Mouse (Mus musculus) midbrain, postnatal 0 days (tissue): ENCODE data around the gene Zfhx2. TPM values are rescaled to one million over a fixed set of nuclear protein-coding genes. Genes with fewer than 3 reads are reported as not detected.

ENCODE experiments used
- ATAC-seq: fragments of 200-750 bp; cut with Nextera tagmentation; 2 replicates; pipeline ENCODE4 v1.8.0; 2017; ENCODE audit warnings: moderate number of reproducible peaks, mild to moderate bottlenecking, moderate TSS enrichment, moderate library complexity; ENCODE audit not compliant: low FRiP score
- DNase-seq: peaks from one replicate; pipeline ENCODE4 v3.0.0-alpha.2; 2015; ENCODE audit warnings: low spot score
- H3K27ac ChIP-seq: fragments of 300-500 bp; sonication (generic); 2 replicates; pipeline ENCODE4 v1.5.1; 2014; ENCODE audit warnings: low read depth, mild to moderate bottlenecking, low read length, mixed read lengths
- H3K27me3 ChIP-seq: fragments of 300-500 bp; sonication (generic); 2 replicates; pipeline ENCODE4 v1.6.1; 2014; ENCODE audit warnings: low read length, control low read depth, mixed read lengths; ENCODE audit not compliant: insufficient read depth
- H3K36me3 ChIP-seq: fragments of 300-500 bp; sonication (generic); 2 replicates; pipeline ENCODE4 v1.6.1; 2014; ENCODE audit warnings: low read length, control low read depth, mixed read lengths; ENCODE audit not compliant: insufficient read depth
- H3K4me1 ChIP-seq: fragments of 300-500 bp; sonication (generic); 2 replicates; pipeline ENCODE4 v1.6.1; 2014; ENCODE audit warnings: mild to moderate bottlenecking, control low read depth, antibody characterized with exemption, low read length, mixed read lengths; ENCODE audit not compliant: insufficient read depth
- H3K4me2 ChIP-seq: fragments of 300-500 bp; sonication (generic); 2 replicates; pipeline ENCODE4 v1.6.1; 2014; ENCODE audit warnings: low read depth, mild to moderate bottlenecking, low read length, mixed read lengths; ENCODE audit not compliant: poor library complexity, severe bottlenecking
- H3K4me3 ChIP-seq: fragments of 300-500 bp; sonication (generic); 2 replicates; pipeline ENCODE4 v1.5.1; 2014; ENCODE audit warnings: low read depth, mild to moderate bottlenecking, low read length, moderate library complexity
- H3K9ac ChIP-seq: fragments of 300-500 bp; sonication (generic); replicated peaks from 2 replicates; pipeline ENCODE4 v1.6.1; 2014; ENCODE audit warnings: mild to moderate bottlenecking, low read length, moderate library complexity, mixed read lengths; ENCODE audit not compliant: poor library complexity, severe bottlenecking
- H3K9me3 ChIP-seq: fragments of 300-500 bp; sonication (generic); 2 replicates; pipeline ENCODE4 v1.6.1; 2016; ENCODE audit warnings: low read length, control low read depth
- CTCF ChIP-seq: IDR thresholded peaks from 2 replicates; pipeline ENCODE4 v1.5.1; 2016; ENCODE audit warnings: antibody characterized with exemption, mild to moderate bottlenecking
- WGBS: fragments of 180-500 bp; shearing (Covaris S2); extraction: QIAGEN DNeasy Blood & Tissue Kit; methylation state at CpG from one replicate; pipeline ENCODE4 v1.1.7; 2014; 5-methylcytosine and 5-hydroxymethylcytosine counted together
- polyA plus RNA-seq: library from polyadenylated mRNA; unstranded; fragments of >200 nt; fragmentation: Nextera tagmentation; extraction: Ambion mirVana; gene quantifications from 2 replicates; pipeline ENCODE4 v1.2.1, GENCODE M21; 2015
- total RNA-seq: library from RNA; depleted of rRNA; stranded (reverse); fragments of >200 nt; gene quantifications from 2 replicates; pipeline ENCODE4 v1.2.3, GENCODE M21; 2014

The Zfhx2 gene
- total and polyA plus RNA-seq, 2 experiments from 2014 or later, result 14.2 to 16.4 TPM

DNA sequence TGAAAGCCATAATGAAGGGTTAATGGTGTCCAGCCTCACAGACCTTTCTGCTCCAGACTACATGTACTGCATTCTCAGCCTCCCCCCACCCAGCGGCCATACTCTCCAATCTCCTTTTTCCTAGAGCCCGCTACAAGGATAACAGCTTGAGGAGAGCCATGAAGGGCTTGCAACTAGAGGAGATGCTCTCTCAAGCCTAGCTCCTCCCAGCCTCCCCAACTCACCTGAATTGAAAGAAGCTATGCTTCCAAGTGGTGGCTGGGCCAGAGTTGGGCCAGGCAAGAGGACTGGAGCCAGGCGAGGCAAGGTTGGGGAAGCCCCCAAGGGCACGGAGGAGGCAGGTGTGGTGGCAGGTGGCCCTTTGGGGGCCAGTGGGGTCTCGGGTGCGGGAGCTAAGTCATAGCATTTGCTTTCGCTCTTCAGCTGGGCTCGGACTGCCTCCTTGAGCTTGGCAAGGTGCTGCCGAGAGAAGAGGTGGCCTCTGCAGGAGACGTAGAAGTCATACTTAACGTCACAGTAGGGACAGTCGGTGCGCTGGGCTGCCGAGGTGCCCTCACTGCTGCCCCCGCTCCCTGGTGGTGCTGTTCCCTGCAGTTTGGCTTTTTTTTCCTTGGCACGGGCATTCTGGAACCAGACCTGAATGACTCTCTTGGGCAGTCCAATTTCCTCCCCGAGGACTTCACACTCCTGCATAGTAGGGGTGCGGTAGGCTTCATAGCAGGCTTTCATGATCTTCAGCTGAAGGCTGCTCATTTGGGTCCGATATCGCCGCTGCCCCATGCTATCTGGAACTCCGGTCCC, 28.3 kb downstream of the Zfhx2 start:
- H3K27me3 ChIP-seq, result no peaks in the 10 kb centered on the region
- no peak overlapping the region for H3K27ac ChIP-seq
- ATAC-seq (no peak), DNase-seq (no peak)
- H3K4me1 ChIP-seq, result no peaks in the 10 kb centered on the region; the same call in 1 of the 2 replicates
- no peak overlapping the region for H3K9ac ChIP-seq
- 78% methylated on average over 22 of the region's 22 CpGs for WGBS
- no peak overlapping the region for H3K4me3 ChIP-seq
- peaks cover 53% of the 10 kb centered on the region for H3K36me3 ChIP-seq
- no peak overlapping the region for H3K4me2 ChIP-seq
- no peaks in the 10 kb centered on the region for H3K9me3 ChIP-seq
- no peak for TF ChIP-seq CTCF

DNA sequence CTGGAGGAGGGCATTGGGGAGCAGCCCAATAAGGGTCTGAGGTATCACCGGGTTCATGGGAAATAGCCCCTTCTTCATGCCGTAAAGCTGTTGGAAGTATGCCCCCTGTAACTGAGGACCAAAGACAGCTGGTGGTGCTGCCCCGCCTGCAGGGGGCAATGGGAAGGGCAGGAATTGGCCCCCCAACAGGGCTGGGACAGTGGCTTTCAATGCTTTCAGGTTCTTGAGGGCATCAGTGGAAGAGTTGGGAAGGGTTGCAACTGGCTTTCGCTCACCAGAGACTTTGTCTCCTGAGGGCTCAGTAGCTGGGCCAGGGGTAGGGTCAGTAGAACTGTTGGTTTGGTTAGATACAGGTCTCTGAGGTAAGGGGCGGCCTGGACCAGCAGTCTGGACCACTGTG, 29.0 kb downstream of the Zfhx2 start:
- H3K36me3 ChIP-seq, result peaks cover 48% of the 10 kb centered on the region
- H3K4me2 ChIP-seq, result no peak overlapping the region
- H3K27me3 ChIP-seq, result no peaks in the 10 kb centered on the region
- 0 out of 2 replicates have a peak, but pooled peaks have one; percentile 11 for TF ChIP-seq CTCF
- no peaks in the 10 kb centered on the region; the same call in 1 of the 2 replicates for H3K4me1 ChIP-seq
- H3K4me3 ChIP-seq, result no peak overlapping the region
- DNase-seq, result no peak
- 89% methylated on average over 5 of the region's 5 CpGs for WGBS
- no peak overlapping the region for H3K9ac ChIP-seq
- no peak for ATAC-seq
- no peaks in the 10 kb centered on the region for H3K9me3 ChIP-seq
- no peak overlapping the region for H3K27ac ChIP-seq

DNA sequence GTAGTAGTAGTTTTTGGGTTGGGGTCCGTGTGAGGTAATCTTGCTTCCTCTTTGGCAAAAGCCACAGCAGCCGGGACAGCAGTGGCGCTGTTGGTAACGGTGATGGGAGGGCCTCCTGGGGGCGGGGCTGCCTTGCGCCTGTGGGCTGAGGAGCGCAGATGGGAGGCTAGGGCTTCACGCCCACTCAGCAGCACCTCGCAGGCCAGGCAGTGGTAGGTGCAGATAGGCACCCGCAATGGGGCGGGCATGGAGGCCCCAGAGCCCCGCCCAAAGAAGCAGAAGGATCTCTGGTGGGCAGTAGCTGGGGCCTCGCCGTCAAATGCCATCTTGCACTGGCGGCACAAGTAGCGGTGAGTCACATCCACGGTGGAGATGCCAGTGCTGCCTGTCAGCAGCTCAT, 29.5 kb downstream of the Zfhx2 start:
- TF ChIP-seq CTCF, result no peak
- peak; percentile 29; the same call in 1 of the 2 replicates for ATAC-seq
- H3K9ac ChIP-seq, result no peak overlapping the region
- H3K36me3 ChIP-seq, result peaks cover 44% of the 10 kb centered on the region
- no peak overlapping the region for H3K27ac ChIP-seq
- DNase-seq, result no peak
- no peaks in the 10 kb centered on the region for H3K27me3 ChIP-seq
- no peaks in the 10 kb centered on the region; the same call in 1 of the 2 replicates for H3K4me1 ChIP-seq
- no peak overlapping the region for H3K4me2 ChIP-seq
- no peak overlapping the region for H3K4me3 ChIP-seq
- no peaks in the 10 kb centered on the region for H3K9me3 ChIP-seq
- WGBS, result 25% methylated on average over 17 of the region's 17 CpGs

DNA sequence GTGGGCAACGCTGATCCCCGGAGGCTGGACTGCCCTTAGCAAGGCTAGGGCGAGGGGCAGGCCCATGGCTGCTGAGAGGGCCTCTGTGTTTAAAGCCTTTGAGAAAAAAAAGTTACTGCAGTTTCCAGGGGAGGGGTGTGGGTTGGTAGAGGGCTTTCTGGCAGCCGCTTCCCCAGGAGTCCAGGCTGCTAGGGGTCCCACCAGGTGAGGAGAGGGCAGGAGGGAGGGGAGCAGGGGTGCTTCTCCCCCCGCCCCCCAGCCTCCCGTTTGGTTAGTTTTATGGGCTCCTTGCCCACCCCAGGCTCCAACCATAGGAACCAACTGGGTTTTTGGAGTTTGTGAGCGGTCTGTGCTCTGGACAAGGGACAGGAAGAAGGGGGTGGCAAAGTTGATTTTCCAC, 30.3 kb downstream of the Zfhx2 start:
- Histone ChIP-seq H3K36me3 (peaks cover 39% of the 10 kb centered on the region), H3K4me1 (no peaks in the 10 kb centered on the region; the same call in 1 of the 2 replicates), H3K27me3 (no peaks in the 10 kb centered on the region), H3K4me2 (no peak overlapping the region), H3K9me3 (no peaks in the 10 kb centered on the region), H3K4me3 (no peak overlapping the region), H3K9ac (no peak overlapping the region), H3K27ac (no peak overlapping the region)
- TF ChIP-seq CTCF, result no peak
- no peak for ATAC-seq
- no peak for DNase-seq
- 55% methylated on average over 7 of the region's 7 CpGs for WGBS

DNA sequence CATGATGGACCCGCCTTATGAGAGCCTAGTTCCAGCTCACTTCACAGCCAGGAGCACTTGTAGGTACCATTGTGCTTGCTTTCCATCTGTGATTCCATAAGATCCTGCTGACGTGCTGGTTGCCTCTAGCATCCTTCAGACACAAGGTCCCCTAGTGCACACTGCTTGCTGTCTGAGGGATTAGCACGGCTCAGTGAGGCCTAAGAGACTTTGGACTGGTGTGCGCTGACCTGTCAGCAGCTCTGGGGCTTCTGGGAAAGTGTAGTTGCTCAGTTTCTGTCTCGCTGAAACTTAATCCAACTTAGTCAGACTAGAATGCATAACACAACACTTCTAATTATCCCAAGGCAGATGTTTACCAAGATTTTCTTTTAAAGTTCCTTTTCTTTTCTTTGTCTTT, 32.2 kb downstream of the Zfhx2 start:
- DNase-seq, result no peak
- no peak overlapping the region for H3K9ac ChIP-seq
- WGBS, result 29% methylated on average over 5 of the region's 5 CpGs
- peaks cover 25% of the 10 kb centered on the region for H3K36me3 ChIP-seq
- TF ChIP-seq CTCF, result no peak
- no peak overlapping the region for H3K4me2 ChIP-seq
- no peak overlapping the region for H3K4me3 ChIP-seq
- 0 out of 2 replicates have a peak overlapping the region, but pooled peaks have one; percentile 19 for H3K27ac ChIP-seq
- H3K9me3 ChIP-seq, result no peaks in the 10 kb centered on the region
- H3K27me3 ChIP-seq, result no peaks in the 10 kb centered on the region
- H3K4me1 ChIP-seq, result no peaks in the 10 kb centered on the region; the same call in 1 of the 2 replicates
- ATAC-seq, result no peak

DNA sequence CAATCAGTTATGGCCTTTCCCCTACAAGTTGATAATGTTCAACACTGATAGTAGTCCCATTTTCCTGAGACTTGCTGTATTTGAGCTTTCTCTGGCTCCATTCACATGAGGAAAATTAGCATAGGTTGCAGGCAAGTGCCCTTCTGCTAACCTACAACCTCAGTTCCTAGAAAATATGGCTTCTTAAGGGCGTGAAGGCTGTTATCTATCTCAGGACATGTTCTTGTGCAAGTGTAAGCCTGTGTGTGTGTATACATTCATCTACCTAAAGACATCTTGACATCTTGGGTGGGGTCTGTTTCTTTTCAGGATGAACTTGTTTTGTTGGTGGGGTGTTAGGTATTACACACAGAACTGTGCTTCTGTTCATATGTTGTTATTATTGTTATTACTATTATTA, 33.1 kb downstream of the Zfhx2 start:
- H3K36me3 ChIP-seq, result peaks cover 16% of the 10 kb centered on the region
- no peak for TF ChIP-seq CTCF
- H3K4me1 ChIP-seq, result peaks cover under 1% of the 10 kb centered on the region; the same call in 1 of the 2 replicates
- no peak overlapping the region for H3K9ac ChIP-seq
- no peak for DNase-seq
- H3K4me2 ChIP-seq, result peak overlapping the region; percentile 20; the same call in 1 of the 2 replicates
- 94% methylated on average over 1 of the region's 1 CpGs for WGBS
- no peak overlapping the region for H3K4me3 ChIP-seq
- no peaks in the 10 kb centered on the region for H3K9me3 ChIP-seq
- ATAC-seq, result no peak
- no peak overlapping the region for H3K27ac ChIP-seq
- no peaks in the 10 kb centered on the region for H3K27me3 ChIP-seq
